Mouse (Mus musculus) cerebellum, postnatal 36 days (tissue): Measurements from ENCODE around the gene Mgst3.
"Not testable (repeated sequence)": the region's sequence is repeated elsewhere in the genome, so short reads cannot be mapped to it uniquely, and the experiment has no call there.

ENCODE experiments used
- DNase-seq, 2 experiments: peaks; one replicate each; pipeline ENCODE4 v3.0.0; 2021 to 2022; ENCODE audit warnings: mixed read lengths in 2 of 2

Mgst3 gene

DNA sequence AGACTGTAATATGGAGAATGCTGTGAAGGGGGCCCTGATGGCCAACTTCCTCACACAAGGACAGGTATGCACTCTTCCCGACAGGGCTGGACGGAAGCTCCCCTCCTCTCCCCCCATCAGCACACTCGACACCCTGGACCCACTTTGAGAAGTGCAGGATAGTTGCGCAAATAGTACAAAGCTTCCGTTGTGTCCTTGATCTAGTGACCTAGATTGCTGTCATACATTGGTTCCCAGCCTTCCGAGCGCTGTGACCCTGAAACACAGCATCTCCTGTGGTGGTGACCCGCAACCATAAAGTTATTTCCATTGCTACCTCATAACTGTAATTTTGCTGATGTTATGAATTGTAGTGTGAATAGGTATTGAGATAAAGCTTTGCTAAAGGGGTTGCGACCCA, 36.3 kb downstream of the Mgst3 start:
- no peak for DNase-seq

DNA sequence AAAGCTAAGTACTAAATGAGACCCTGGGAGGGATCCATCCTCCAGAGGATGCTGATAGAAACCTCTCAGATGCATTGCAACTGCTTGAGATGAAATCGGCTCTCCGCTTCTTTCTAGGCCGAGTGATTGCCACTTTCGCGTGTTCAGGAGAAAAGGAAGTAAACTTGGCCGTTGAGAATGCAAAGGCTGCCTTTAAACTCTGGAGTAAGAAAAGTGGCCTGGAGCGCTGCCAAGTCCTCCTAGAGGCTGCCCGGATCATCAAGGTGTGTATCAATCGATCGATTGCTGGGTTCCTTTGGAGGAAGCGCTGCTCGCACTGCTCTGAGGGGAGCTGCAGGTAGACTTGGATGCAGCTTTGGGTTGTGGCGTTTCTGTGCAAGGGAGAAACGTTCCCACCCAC, 41.2 kb downstream of the Mgst3 start:
- DNase-seq, result no peak

GRCm38 (mm10) chr1:167350597-167351415, 42.8 kb downstream of the Mgst3 start:
- no peak for DNase-seq

DNA sequence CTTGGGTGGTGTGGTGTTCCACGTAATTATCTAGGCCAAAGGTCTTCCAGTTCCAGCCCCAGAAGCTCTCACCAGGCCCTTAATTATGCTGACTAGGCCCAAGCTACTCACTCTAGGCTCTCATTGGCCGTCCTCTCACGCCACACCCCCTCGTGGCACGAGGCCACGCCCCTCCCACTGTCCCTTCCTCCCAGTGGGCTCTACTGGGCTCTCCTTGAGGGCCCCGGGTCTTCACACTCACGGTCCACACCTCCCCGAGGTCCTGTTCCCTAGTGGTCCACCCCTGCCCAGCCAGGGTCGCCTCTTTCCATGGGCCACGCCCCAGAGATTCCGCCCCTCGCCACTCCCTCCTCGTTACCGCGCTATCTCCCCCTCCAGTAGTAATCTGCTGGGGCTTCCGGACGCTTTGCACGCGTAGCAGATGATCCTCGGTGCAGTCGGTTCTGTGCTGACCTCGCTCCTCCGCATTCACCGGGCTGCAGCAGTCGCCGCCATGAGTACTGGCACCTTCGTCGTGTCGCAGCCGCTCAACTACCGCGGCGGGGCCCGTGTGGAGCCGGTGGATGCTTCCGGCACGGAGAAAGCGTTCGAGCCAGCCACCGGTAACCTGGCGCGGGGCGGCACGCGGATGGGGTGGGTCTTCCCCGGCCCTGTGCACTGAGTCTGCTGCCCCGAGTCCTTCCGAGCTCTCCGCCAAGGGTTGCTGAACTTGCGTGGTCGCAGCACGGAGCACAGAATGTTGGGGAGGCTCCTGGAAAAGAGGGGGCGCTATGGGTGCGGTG, 43.6 kb downstream of the Mgst3 start, which contains the start of gene Aldh9a1:
Gene Aldh9a1, plus strand, starts transcription at position 177 of the 782 bp plus-strand sequence.
- peak; percentile 81 to 86 for DNase-seq

- DNase-seq, result not testable (repeated sequence)
These were observed 44.4 kb downstream of the Mgst3 start for GRCm38 (mm10) chr1:167349206-167349605.

DNA sequence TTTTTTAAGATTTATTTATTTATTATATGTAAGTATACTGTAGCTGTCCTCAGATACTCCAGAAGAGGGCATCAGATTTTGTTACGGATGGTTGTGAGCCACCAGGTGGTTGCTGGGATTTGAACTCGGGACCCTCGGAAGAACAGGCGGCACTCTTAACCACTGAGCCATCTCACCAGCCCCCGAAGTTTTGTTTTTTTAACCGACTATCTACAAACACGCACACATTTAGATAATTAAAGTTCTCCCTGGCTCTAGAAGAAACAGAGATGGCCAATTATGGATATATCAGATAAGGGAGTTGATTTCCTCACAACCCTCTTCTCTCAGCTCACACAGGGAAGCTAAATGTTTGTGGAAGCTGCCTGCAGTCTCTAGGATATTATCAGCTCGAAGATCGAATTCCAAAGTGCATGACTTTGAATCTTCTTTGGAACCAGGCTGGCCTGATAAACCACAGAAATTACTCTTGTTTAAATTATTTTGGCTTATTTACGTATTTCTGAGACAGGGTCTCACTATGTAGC, 47.6 kb downstream of the Mgst3 start:
- not testable (repeated sequence) for DNase-seq

DNA sequence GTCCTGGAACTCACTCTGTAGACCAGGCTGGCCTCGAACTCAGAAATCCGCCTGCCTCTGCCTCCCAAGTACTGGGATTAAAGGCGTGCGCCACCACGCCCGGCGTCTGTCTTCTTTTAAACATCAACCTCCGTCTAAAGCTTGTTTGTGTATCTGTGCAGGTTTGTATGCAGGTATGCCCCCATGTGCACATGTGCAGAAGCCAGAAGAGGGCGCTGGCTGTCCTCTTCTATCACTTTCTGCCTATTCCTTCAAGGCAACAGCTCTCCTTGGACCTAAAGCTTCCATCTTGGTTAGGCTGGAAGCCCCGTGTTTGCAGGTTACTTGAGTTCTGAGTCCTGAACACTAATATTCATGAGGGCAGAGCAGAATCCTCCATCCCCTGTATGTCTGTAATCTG, 50.8 kb downstream of the Mgst3 start:
- no peak for DNase-seq

- DNase-seq, result no peak
These were observed 52.6 kb downstream of the Mgst3 start for GRCm38 (mm10) chr1:167340910-167341528.

DNA sequence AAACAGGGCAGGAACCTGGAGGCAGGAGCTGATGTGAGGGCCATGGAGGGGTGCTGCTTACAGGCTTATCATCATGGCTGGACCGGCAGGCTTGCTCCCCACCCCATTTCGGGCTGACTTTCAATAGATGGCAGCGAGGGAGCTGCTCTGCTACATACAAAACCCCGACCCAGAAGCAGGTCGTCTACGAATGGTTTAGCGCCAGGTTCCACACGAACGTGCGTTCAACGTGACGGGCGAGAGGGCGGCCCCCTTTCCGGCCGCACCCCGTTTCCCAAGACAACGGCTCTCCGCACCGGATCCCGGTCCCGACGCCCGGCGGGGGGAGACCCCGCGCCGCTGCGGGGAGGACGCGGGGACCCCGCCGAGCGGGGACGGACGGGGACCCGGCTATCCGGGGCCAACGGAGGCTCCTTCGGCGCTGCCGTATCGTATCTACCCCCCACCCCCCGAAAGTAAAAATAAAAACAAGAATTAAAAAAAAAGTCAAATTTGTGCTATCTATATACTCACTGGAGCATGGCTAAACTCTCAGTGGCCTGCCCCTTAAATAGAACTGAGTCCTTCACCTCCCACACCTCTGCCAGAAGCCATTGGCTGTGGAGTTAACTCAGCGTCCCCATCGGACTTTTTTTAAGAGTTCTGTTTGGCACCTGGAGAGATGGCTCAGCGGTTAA, 53.4 kb downstream of the Mgst3 start:
- DNase-seq, result no peak

DNA sequence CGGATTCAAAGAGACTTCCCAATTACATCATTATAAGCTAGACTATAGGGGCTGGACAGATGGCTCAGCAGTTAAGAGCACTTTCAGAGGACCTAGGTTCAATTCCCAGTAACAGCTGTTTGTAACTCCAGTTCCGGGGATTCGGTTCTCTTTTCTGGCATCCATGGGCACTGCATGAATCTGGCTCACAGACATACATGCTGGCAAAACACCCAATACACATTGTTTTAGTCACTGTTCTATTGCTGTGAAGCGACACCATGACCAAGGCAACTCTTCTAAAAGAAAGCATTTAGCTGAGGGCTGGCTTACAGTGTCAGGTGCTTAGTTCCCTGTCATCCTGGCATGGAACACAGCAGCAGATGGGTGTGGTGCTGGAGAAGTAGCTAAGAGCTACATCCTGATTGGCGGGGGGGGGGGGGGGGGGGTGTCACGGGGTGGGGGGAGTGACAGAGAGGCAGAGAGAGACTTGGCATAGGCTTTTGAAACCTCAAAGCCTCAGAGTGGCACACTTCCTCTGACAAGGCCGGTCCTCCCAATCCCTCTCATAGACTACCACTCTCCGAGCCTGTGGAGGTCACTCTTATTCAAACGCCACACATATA, 54.4 kb downstream of the Mgst3 start:
- DNase-seq, result peak; percentile 33 to 45

- peak; percentile 89 to 94 for DNase-seq
These were observed 56.1 kb downstream of the Mgst3 start for GRCm38 (mm10) chr1:167337463-167338095.

- no peak for DNase-seq
These were observed 57.2 kb downstream of the Mgst3 start for GRCm38 (mm10) chr1:167336398-167336797.

DNA sequence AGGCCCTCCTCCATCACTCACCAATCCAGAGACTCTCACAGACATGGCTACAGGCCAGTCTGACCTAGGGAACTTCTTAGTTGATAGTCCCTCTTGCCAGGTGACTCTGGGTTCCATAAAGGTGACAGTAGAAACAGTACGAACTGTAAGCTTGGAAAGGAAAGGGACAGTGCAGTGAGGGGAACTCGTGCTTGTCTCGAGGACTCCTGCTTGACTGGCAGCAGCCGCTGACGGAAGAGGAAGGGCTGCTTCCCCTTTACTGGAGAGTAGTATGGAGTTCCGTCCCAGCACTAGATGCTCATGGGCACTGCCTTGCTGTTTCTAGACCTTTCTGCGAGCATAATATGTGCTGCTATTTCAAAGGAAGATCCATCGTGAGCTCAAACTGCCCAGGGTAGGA, 62.5 kb downstream of the Mgst3 start:
- no peak for DNase-seq

GRCm38 (mm10) chr1:167328776-167329175, 64.9 kb downstream of the Mgst3 start:
- DNase-seq, result no peak
